Mouse (Mus musculus) skeletal muscle tissue, postnatal 0 days (tissue): ENCODE results near the gene Csn1s1. TPM values are rescaled to one million over a fixed set of nuclear protein-coding genes. Genes with fewer than 3 reads are reported as not detected.

Source experiments
- polyA plus RNA-seq: library from polyadenylated mRNA; unstranded; fragments of >200 nt; fragmentation: Nextera tagmentation; extraction: Ambion mirVana; gene quantifications from 2 replicates; pipeline ENCODE4 v1.2.1, GENCODE M21; 2015

The Csn1s1 gene
- not detected in 2 replicates for polyA plus RNA-seq

GRCm38 (mm10) chr5:87665908-87666307, at the start of gene Csn1s1:
TSS of gene Csn1s1 (plus strand) at chr5:87666208.

GRCm38 (mm10) chr5:87699530-87699929, 33.5 kb downstream of the Csn1s1 start, which contains the start of gene Csn2:
TSS of gene Csn2 (minus strand) at chr5:87699630.

Other genes with a start within 250 kb of the Csn1s1 start
- gene Ugt2b38, start 242.0 kb upstream of the Csn1s1 start, polyA plus RNA-seq: not detected in 2 replicates
- not detected in 2 replicates for gene Ugt2a2, start 183.9 kb upstream of the Csn1s1 start, polyA plus RNA-seq
- gene Gm43638, start 179.4 kb upstream of the Csn1s1 start, polyA plus RNA-seq: not detected in 2 replicates
- gene Ugt2a1, start 175.3 kb upstream of the Csn1s1 start, polyA plus RNA-seq: not detected in 2 replicates
- gene Sult1b1, start 128.0 kb upstream of the Csn1s1 start, polyA plus RNA-seq: not detected in 2 replicates
- not detected in 2 replicates for gene Sult1d1, start 97.2 kb upstream of the Csn1s1 start, polyA plus RNA-seq
- 0.10 TPM in 1 of 2 replicates, not detected in the other for gene Sult1e1, start 74.6 kb upstream of the Csn1s1 start, polyA plus RNA-seq
- not detected in 2 replicates for gene Csn2, start 33.4 kb downstream of the Csn1s1 start, polyA plus RNA-seq
- gene Csn1s2a, start 108.4 kb downstream of the Csn1s1 start, polyA plus RNA-seq: not detected in 2 replicates
- not detected in 2 replicates for gene Csn1s2b, start 141.9 kb downstream of the Csn1s1 start, polyA plus RNA-seq
- not detected in 2 replicates for gene Prr27, start 159.5 kb downstream of the Csn1s1 start, polyA plus RNA-seq
- not detected in 2 replicates for gene Odam, start 218.8 kb downstream of the Csn1s1 start, polyA plus RNA-seq